Mouse (Mus musculus) midbrain, embryonic 14.5 days (tissue): Measurements from ENCODE around the gene Siae. TPM values are rescaled to one million over a fixed set of nuclear protein-coding genes. Genes with fewer than 3 reads are reported as not detected.
A peak's percentile ranks its signal among the peaks of the same experiment; 100 is the strongest.

ENCODE experiments used
- ATAC-seq: fragments of 200-750 bp; cut with Nextera tagmentation; 2 replicates; pipeline ENCODE4 v1.8.0; 2017; ENCODE audit warnings: moderate number of reproducible peaks, moderate library complexity; ENCODE audit not compliant: low FRiP score, low TSS enrichment
- DNase-seq: peaks from one replicate; pipeline ENCODE4 v3.0.0-alpha.2; 2015
- H3K27ac ChIP-seq: fragments of 300-500 bp; sonication (generic); replicated peaks from 2 replicates; pipeline ENCODE4 v1.5.1; 2014; ENCODE audit warnings: mild to moderate bottlenecking, low read depth, low read length, moderate library complexity
- H3K27me3 ChIP-seq: fragments of 300-500 bp; sonication (generic); 2 replicates; pipeline ENCODE4 v1.6.1; 2014; ENCODE audit warnings: low read length, control low read depth, mixed read lengths; ENCODE audit not compliant: control insufficient read depth, insufficient read depth
- H3K36me3 ChIP-seq: fragments of 300-500 bp; sonication (generic); 2 replicates; pipeline ENCODE4 v1.6.1; 2014; ENCODE audit warnings: low read length, control low read depth; ENCODE audit not compliant: control insufficient read depth, insufficient read depth
- H3K4me1 ChIP-seq: fragments of 300-500 bp; sonication (generic); 2 replicates; pipeline ENCODE4 v1.6.1; 2014; ENCODE audit warnings: mild to moderate bottlenecking, antibody characterized with exemption, low read length, control low read depth; ENCODE audit not compliant: control insufficient read depth, insufficient read depth
- H3K4me2 ChIP-seq: fragments of 300-500 bp; sonication (generic); 2 replicates; pipeline ENCODE4 v1.6.1; 2014; ENCODE audit warnings: mild to moderate bottlenecking, low read length, moderate library complexity
- H3K4me3 ChIP-seq: fragments of 300-500 bp; sonication (generic); replicated peaks from 2 replicates; pipeline ENCODE4 v1.5.1; 2014; ENCODE audit warnings: low read depth, low read length
- H3K9ac ChIP-seq: fragments of 300-500 bp; sonication (generic); replicated peaks from 2 replicates; pipeline ENCODE4 v1.6.1; 2014; ENCODE audit warnings: mild to moderate bottlenecking, low read length, moderate library complexity
- H3K9me3 ChIP-seq: fragments of 300-500 bp; sonication (generic); 2 replicates; pipeline ENCODE4 v1.6.1; 2016; ENCODE audit warnings: low read length, control low read depth, mixed read lengths; ENCODE audit not compliant: control insufficient read depth
- WGBS: fragments of 180-500 bp; shearing (Covaris S2); extraction: QIAGEN DNeasy Blood & Tissue Kit; methylation state at CpG from one replicate; pipeline ENCODE4 v1.1.7; 2014; 5-methylcytosine and 5-hydroxymethylcytosine counted together
- polyA plus RNA-seq: library from polyadenylated mRNA; unstranded; fragments of >200 nt; fragmentation: Nextera tagmentation; extraction: Ambion mirVana; gene quantifications from 2 replicates; pipeline ENCODE4 v1.2.1, GENCODE M21; 2014

Gene Siae
- polyA plus RNA-seq, 1 experiment from 2014 or later, result 12.3 TPM

- H3K4me3 ChIP-seq, result no peak overlapping the region
- no peaks in the 10 kb centered on the region for H3K27me3 ChIP-seq
- ATAC-seq (no peak), DNase-seq (no peak)
- H3K4me2 ChIP-seq, result no peak overlapping the region
- no peak overlapping the region for H3K9ac ChIP-seq
- no peaks in the 10 kb centered on the region for H3K9me3 ChIP-seq
- WGBS, result 65% methylated on average over 1 of the region's 1 CpGs
- H3K36me3 ChIP-seq, result no peaks in the 10 kb centered on the region
- peaks cover 8% of the 10 kb centered on the region for H3K4me1 ChIP-seq
- H3K27ac ChIP-seq, result no peak overlapping the region
Observed at GRCm38 (mm10) chr9:37563805-37564204, 8.3 kb downstream of the Siae start.

- DNase-seq (no peak), ATAC-seq (no peak)
- Histone ChIP-seq H3K36me3 (no peaks in the 10 kb centered on the region), H3K4me1 (peaks cover 8% of the 10 kb centered on the region), H3K4me2 (no peak overlapping the region), H3K4me3 (no peak overlapping the region), H3K27ac (no peak overlapping the region), H3K9me3 (no peaks in the 10 kb centered on the region), H3K9ac (no peak overlapping the region), H3K27me3 (no peaks in the 10 kb centered on the region)
- WGBS, result 87% methylated on average over 2 of the region's 2 CpGs
Observed at GRCm38 (mm10) chr9:37567019-37567418, 11.5 kb downstream of the Siae start.

- Histone ChIP-seq H3K4me2 (no peak overlapping the region), H3K9me3 (no peaks in the 10 kb centered on the region), H3K4me1 (peaks cover 8% of the 10 kb centered on the region), H3K4me3 (no peak overlapping the region), H3K36me3 (no peaks in the 10 kb centered on the region), H3K27me3 (no peaks in the 10 kb centered on the region), H3K9ac (no peak overlapping the region), H3K27ac (no peak overlapping the region)
- DNase-seq (no peak), ATAC-seq (no peak)
- WGBS, result 56% methylated on average over 5 of the region's 5 CpGs
Observed at GRCm38 (mm10) chr9:37567454-37567853, 12.0 kb downstream of the Siae start.

- H3K9me3 ChIP-seq, result no peaks in the 10 kb centered on the region
- no peaks in the 10 kb centered on the region for H3K36me3 ChIP-seq
- no peak for ATAC-seq
- no peak overlapping the region for H3K9ac ChIP-seq
- peaks cover 8% of the 10 kb centered on the region for H3K4me1 ChIP-seq
- no peak for DNase-seq
- no peak overlapping the region for H3K4me3 ChIP-seq
- no peak overlapping the region for H3K27ac ChIP-seq
- no peak overlapping the region for H3K4me2 ChIP-seq
- 46% methylated on average over 15 of the region's 15 CpGs for WGBS
- no peaks in the 10 kb centered on the region for H3K27me3 ChIP-seq
Observed at GRCm38 (mm10) chr9:37567892-37568604, 12.6 kb downstream of the Siae start.

GRCm38 (mm10) chr9:37568605-37569214 is 13.2 kb downstream of the Siae start:
- WGBS, result 43% methylated on average over 4 of the region's 4 CpGs
- H3K9me3 ChIP-seq, result no peaks in the 10 kb centered on the region
- peaks cover 8% of the 10 kb centered on the region for H3K4me1 ChIP-seq
- no peaks in the 10 kb centered on the region for H3K27me3 ChIP-seq
- no peak overlapping the region for H3K4me3 ChIP-seq
- H3K36me3 ChIP-seq, result no peaks in the 10 kb centered on the region
- DNase-seq, result no peak
- no peak overlapping the region for H3K9ac ChIP-seq
- no peak overlapping the region for H3K4me2 ChIP-seq
- H3K27ac ChIP-seq, result no peak overlapping the region
- ATAC-seq, result no peak; the same call in 1 of the 2 replicates

GRCm38 (mm10) chr9:37569231-37569835 is 13.8 kb downstream of the Siae start:
- no peak overlapping the region for H3K9ac ChIP-seq
- no peak overlapping the region for H3K4me2 ChIP-seq
- WGBS, result 81% methylated on average over 2 of the region's 2 CpGs
- H3K4me1 ChIP-seq, result peaks cover 8% of the 10 kb centered on the region
- no peaks in the 10 kb centered on the region for H3K9me3 ChIP-seq
- no peak overlapping the region for H3K4me3 ChIP-seq
- no peaks in the 10 kb centered on the region for H3K27me3 ChIP-seq
- DNase-seq, result no peak
- H3K36me3 ChIP-seq, result no peaks in the 10 kb centered on the region
- no peak overlapping the region for H3K27ac ChIP-seq
- no peak for ATAC-seq

GRCm38 (mm10) chr9:37572204-37572876 is 16.8 kb downstream of the Siae start:
- Histone ChIP-seq H3K27me3 (no peaks in the 10 kb centered on the region), H3K4me3 (no peak overlapping the region), H3K9ac (no peak overlapping the region), H3K4me2 (no peak overlapping the region), H3K4me1 (peaks cover 14% of the 10 kb centered on the region), H3K9me3 (no peaks in the 10 kb centered on the region), H3K27ac (no peak overlapping the region), H3K36me3 (no peaks in the 10 kb centered on the region)
- 63% methylated on average over 3 of the region's 3 CpGs for WGBS
- no peak for DNase-seq
- ATAC-seq, result no peak

GRCm38 (mm10) chr9:37576436-37576930 is 21.0 kb downstream of the Siae start:
- peak overlapping the region; percentile 29; the same call in 1 of the 2 replicates for H3K9ac ChIP-seq
- ATAC-seq (peak; percentile 68), DNase-seq (peak; percentile 34)
- H3K9me3 ChIP-seq, result no peaks in the 10 kb centered on the region
- H3K27me3 ChIP-seq, result no peaks in the 10 kb centered on the region
- no peak overlapping the region for H3K4me3 ChIP-seq
- WGBS, result 35% methylated on average over 14 of the region's 14 CpGs
- H3K4me2 ChIP-seq, result peak overlapping the region; percentile 32
- peaks cover 7% of the 10 kb centered on the region; the same call in 1 of the 2 replicates for H3K4me1 ChIP-seq
- peak overlapping the region; percentile 70 for H3K27ac ChIP-seq
- no peaks in the 10 kb centered on the region for H3K36me3 ChIP-seq
